Mouse (Mus musculus): ENCODE results near the gene Copg1. TPM values are rescaled to one million over a fixed set of nuclear protein-coding genes. Genes with fewer than 3 reads are reported as not detected.
"Not testable (repeated sequence)": the region's sequence is repeated elsewhere in the genome, so short reads cannot be mapped to it uniquely, and the experiment has no call there.

The Copg1 gene
- polyA plus RNA-seq, 1 experiment from 2014 or later, result 177 TPM

DNA sequence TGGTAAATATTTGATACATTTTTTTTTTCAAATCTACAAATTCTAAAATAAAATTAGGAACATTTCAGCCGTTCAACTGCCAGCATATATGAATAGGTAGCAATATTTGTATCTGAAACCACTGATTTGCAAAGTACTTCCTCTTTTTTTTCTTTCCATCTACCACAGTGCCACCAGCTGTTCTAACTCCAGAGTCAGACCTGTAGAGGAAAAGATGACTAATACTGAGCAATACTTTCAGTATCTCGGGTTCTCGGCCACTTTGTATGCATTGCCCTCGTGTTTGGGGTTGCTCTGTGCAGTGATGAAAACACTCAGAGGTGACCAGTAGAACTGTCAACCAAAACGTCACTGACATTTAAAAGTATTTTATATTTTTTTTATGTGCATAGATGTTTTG lies 28.3 kb downstream of the Copg1 start:
- H3K4me3 ChIP-seq (ENCODE audit: low read depth, low read length), result no peak overlapping the region
- DNase-seq (peak; percentile 19), ATAC-seq (ENCODE audit: insufficient read depth) (no peak)
- WGBS, result 68% methylated on average over 5 of the region's 5 CpGs
- H3K9ac ChIP-seq, result no peak overlapping the region
- no peaks in the 10 kb centered on the region for H3K9me3 ChIP-seq (ENCODE audit: low read depth, low read length)
- H3K4me1 ChIP-seq (ENCODE audit: insufficient read depth), result 0 out of 2 replicates have a peak, but pooled peaks cover 4% of the 10 kb centered on the region
- H3K27ac ChIP-seq (ENCODE audit: low read depth), result no peak overlapping the region
- peaks cover 70% of the 10 kb centered on the region for H3K36me3 ChIP-seq (ENCODE audit: insufficient read depth)
- no peaks in the 10 kb centered on the region for H3K27me3 ChIP-seq (ENCODE audit: insufficient read depth, low read length)
- no peak overlapping the region for H3K4me2 ChIP-seq
- no peak for TF ChIP-seq CTCF (IDR thresholded peaks at IDR 0.05; ENCODE audit: low read depth)

DNA sequence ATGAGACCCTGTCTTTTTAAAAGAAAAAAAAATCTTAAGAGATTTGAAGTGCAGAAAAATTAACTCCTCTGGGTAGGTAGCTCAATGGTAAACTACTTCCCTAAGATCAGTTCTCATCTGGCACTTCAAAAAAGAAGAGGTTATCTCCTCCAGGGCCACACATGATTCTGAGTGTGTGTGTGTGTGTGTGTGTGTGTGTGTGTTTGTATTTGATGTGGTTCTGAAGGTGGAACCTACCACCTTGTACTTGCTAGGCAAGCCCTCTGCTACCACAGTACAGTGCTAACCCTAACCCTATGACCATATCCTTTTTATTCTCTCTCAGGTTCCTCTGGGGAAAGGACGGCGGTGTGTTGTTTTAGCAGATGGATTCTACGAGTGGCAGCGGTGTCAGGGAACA lies 33.6 kb downstream of the Copg1 start:
- Histone ChIP-seq H3K9ac (no peak overlapping the region), H3K4me1 (ENCODE audit: insufficient read depth) (no peaks in the 10 kb centered on the region), H3K4me2 (no peak overlapping the region), H3K4me3 (ENCODE audit: low read depth, low read length) (no peak overlapping the region), H3K27ac (ENCODE audit: low read depth) (no peak overlapping the region), H3K27me3 (ENCODE audit: insufficient read depth, low read length) (no peaks in the 10 kb centered on the region), H3K36me3 (ENCODE audit: insufficient read depth) (peaks cover 83% of the 10 kb centered on the region), H3K9me3 (ENCODE audit: low read depth, low read length) (no peaks in the 10 kb centered on the region)
- TF ChIP-seq CTCF (IDR thresholded peaks at IDR 0.05; ENCODE audit: low read depth), result no peak
- DNase-seq, result no peak
- ATAC-seq (ENCODE audit: insufficient read depth), result no peak
- WGBS, result 91% methylated on average over 4 of the region's 4 CpGs

DNA sequence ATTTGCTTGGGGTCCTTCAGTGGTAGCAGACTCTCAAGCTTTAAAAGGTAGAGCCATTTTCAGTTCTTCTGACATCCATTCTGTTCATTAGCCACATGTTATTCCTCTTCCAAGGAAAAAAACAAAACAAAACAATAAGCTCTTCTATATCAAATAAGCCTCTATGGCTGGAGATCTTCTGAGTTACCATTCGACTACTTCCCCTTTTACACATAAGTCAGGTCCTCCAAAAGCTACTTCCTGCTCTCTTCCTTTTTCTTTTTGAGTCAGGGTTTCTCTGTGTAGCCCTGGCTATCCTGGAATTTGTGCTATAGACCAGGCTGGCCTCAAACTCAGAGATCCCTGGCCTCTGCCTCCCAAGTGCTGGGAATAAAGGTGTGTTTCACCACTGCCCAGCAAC lies 36.0 kb downstream of the Copg1 start:
- no peak for DNase-seq
- Histone ChIP-seq H3K27ac (ENCODE audit: low read depth) (no peak overlapping the region), H3K4me3 (ENCODE audit: low read depth, low read length) (no peak overlapping the region), H3K4me2 (no peak overlapping the region), H3K9ac (no peak overlapping the region), H3K27me3 (ENCODE audit: insufficient read depth, low read length) (no peaks in the 10 kb centered on the region), H3K36me3 (ENCODE audit: insufficient read depth) (peaks cover 70% of the 10 kb centered on the region), H3K4me1 (ENCODE audit: insufficient read depth) (no peaks in the 10 kb centered on the region), H3K9me3 (ENCODE audit: low read depth, low read length) (no peaks in the 10 kb centered on the region)
- TF ChIP-seq CTCF (IDR thresholded peaks at IDR 0.05; ENCODE audit: low read depth), result no peak
- ATAC-seq (ENCODE audit: insufficient read depth), result no peak
- 78% methylated on average over 1 of the region's 1 CpGs for WGBS

DNA sequence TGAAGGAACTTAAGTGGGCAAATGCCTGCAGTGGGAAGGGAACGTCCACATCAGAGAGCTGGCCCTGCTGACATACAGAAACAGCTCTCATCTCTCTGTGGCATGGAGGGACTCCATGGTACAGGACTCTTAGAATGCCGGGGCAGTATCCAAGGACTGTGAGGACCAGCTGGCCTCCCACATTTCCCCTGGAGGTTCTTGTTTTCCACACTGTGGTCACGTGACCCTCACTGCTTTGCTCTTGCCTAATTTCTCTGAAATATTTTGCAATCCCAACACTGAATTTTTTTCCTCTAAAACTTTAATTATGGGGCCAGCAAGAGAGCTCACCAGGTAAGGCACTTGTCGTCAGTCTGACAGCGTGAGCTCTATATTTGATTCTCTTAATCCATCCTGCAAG lies 47.4 kb downstream of the Copg1 start:
- Histone ChIP-seq H3K27me3 (ENCODE audit: insufficient read depth, low read length) (no peaks in the 10 kb centered on the region), H3K9ac (no peak overlapping the region), H3K27ac (ENCODE audit: low read depth) (no peak overlapping the region), H3K4me2 (no peak overlapping the region), H3K36me3 (ENCODE audit: insufficient read depth) (peaks cover 49% of the 10 kb centered on the region), H3K4me1 (ENCODE audit: insufficient read depth) (no peaks in the 10 kb centered on the region), H3K9me3 (ENCODE audit: low read depth, low read length) (no peaks in the 10 kb centered on the region), H3K4me3 (ENCODE audit: low read depth, low read length) (no peak overlapping the region)
- no peak for TF ChIP-seq CTCF (IDR thresholded peaks at IDR 0.05; ENCODE audit: low read depth)
- DNase-seq (no peak), ATAC-seq (ENCODE audit: insufficient read depth) (no peak)
- 86% methylated on average over 5 of the region's 5 CpGs for WGBS

DNA sequence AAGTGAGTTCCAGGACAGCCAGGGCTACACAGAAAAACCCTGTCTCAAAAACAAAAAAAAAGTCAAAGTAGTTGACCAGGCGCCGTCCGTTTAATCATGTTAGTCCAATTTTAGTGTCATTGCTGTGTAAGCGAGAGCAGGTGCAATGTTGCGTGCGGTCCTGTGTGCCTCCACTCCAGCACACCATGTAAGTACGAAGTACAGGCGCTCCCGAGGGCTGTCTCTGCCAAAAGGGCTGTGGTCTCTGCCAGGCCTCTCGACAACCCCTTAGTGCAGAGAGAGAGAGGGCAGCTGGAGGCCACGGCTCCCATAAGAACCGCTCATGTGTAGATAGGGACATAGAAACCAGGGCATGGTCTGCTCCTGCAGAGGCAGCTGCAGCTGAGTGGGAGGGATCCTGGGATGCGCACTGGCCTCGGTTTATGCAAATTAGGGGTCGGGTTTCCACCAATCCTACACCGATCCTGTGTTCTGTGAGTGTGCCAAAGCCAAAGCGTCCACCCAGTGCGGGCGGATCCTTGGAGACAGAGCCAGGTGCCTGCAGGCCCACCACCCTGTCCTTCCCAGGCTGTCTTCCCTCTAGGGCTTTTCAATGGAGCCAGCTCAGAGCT lies 49.7 kb downstream of the Copg1 start:
- no peak overlapping the region for H3K9ac ChIP-seq
- no peak overlapping the region for H3K4me3 ChIP-seq (ENCODE audit: low read depth, low read length)
- DNase-seq, result peak; percentile 80
- H3K9me3 ChIP-seq (ENCODE audit: low read depth, low read length), result no peaks in the 10 kb centered on the region
- H3K27ac ChIP-seq (ENCODE audit: low read depth), result no peak overlapping the region
- H3K27me3 ChIP-seq (ENCODE audit: insufficient read depth, low read length), result no peaks in the 10 kb centered on the region
- H3K4me2 ChIP-seq, result no peak overlapping the region
- WGBS, result 34% methylated on average over 19 of the region's 19 CpGs
- peak; percentile 98 for ATAC-seq (ENCODE audit: insufficient read depth)
- H3K4me1 ChIP-seq (ENCODE audit: insufficient read depth), result no peaks in the 10 kb centered on the region
- no peak for TF ChIP-seq CTCF (IDR thresholded peaks at IDR 0.05; ENCODE audit: low read depth)
- peaks cover 43% of the 10 kb centered on the region for H3K36me3 ChIP-seq (ENCODE audit: insufficient read depth)

DNA sequence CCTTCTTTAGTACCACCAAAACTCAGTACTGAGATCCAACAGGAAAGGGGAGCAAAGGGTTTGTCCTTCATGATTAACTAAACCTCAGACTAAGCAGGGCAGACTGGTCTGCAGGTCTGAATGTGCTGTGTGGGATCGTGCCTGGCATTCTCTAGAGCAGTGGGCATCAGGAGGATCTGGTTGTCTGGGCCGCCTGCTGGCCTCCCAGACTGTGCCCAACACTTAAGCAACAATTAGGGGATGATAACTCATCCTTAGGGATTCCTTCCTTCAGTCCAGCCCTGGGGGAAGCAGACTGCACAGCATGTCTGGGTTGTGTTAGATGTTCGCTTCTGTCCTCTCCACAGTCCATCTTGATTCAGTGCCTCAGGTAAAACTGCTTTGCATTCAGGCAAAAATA lies 51.3 kb downstream of the Copg1 start:
- Histone ChIP-seq H3K36me3 (ENCODE audit: insufficient read depth) (peaks cover 27% of the 10 kb centered on the region), H3K9ac (no peak overlapping the region), H3K4me3 (ENCODE audit: low read depth, low read length) (no peak overlapping the region), H3K4me2 (no peak overlapping the region), H3K27ac (ENCODE audit: low read depth) (no peak overlapping the region), H3K9me3 (ENCODE audit: low read depth, low read length) (no peaks in the 10 kb centered on the region), H3K4me1 (ENCODE audit: insufficient read depth) (no peaks in the 10 kb centered on the region), H3K27me3 (ENCODE audit: insufficient read depth, low read length) (no peaks in the 10 kb centered on the region)
- TF ChIP-seq CTCF (IDR thresholded peaks at IDR 0.05; ENCODE audit: low read depth), result no peak
- DNase-seq (no peak), ATAC-seq (ENCODE audit: insufficient read depth) (no peak)
- 81% methylated on average over 3 of the region's 3 CpGs for WGBS

DNA sequence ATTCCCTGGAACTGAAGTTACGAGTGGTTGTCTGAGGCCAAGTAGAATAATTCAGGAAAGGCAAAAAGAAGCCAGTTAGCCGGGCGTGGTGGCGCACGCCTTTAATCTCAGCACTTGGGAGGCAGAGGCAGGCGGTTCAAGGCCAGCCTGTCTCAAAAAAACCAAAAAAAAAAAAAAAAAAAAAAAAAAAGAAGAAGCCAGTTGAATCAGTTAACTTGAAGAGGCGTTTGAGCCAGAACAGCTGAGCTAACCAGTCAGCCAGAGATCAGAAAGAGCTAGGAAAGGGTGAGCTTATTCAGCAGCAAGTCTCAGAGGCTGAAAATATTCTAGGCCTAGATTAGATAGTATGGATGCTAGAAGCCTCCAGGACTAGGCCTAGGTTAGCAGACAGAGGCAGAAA lies 54.6 kb downstream of the Copg1 start:
- Histone ChIP-seq H3K27ac (ENCODE audit: low read depth) (no peak overlapping the region), H3K4me3 (ENCODE audit: low read depth, low read length) (no peak overlapping the region), H3K4me1 (ENCODE audit: insufficient read depth) (no peaks in the 10 kb centered on the region), H3K27me3 (ENCODE audit: insufficient read depth, low read length) (no peaks in the 10 kb centered on the region), H3K9ac (no peak overlapping the region), H3K4me2 (no peak overlapping the region), H3K36me3 (ENCODE audit: insufficient read depth) (no peaks in the 10 kb centered on the region), H3K9me3 (ENCODE audit: low read depth, low read length) (no peaks in the 10 kb centered on the region)
- no peak for ATAC-seq (ENCODE audit: insufficient read depth)
- no peak for TF ChIP-seq CTCF (IDR thresholded peaks at IDR 0.05; ENCODE audit: low read depth)
- no peak for DNase-seq
- 83% methylated on average over 7 of the region's 7 CpGs for WGBS

DNA sequence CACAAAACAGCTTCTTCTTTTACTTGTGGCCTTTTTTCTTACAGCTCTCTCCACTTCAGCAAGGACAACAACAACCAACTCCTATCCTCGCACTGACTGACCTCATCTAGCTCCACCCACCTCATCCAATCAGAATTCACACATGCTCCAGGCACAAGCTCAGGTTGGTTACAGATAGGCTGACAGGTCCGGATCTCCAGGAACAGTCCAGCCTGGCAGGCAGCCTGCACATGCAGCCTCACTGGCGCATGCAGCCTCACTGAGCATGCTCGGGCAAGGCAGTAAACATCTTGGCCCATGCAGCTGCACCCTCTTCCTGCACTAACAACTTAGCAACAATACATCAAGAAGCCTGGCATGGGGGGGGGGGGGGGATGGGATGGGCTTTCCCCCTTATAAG lies 74.8 kb downstream of the Copg1 start:
- 48% methylated on average over 4 of the region's 4 CpGs for WGBS
- ATAC-seq (ENCODE audit: insufficient read depth), result not testable (repeated sequence)

More for the DNA sequence above, 74.8 kb downstream of the Copg1 start:
- not testable (repeated sequence) for H3K4me1 ChIP-seq (ENCODE audit: insufficient read depth); H3K4me3 ChIP-seq (ENCODE audit: low read depth, low read length); H3K4me2 ChIP-seq; H3K27ac ChIP-seq (ENCODE audit: low read depth); H3K27me3 ChIP-seq (ENCODE audit: insufficient read depth, low read length); H3K9me3 ChIP-seq (ENCODE audit: low read depth, low read length); H3K9ac ChIP-seq; DNase-seq; H3K36me3 ChIP-seq (ENCODE audit: insufficient read depth)

Other genes starting within 250 kb of the Copg1 start
- 14.6 and 15.4 TPM in 2 replicates for gene Aplf, start 215.6 kb upstream of the Copg1 start, polyA plus RNA-seq (2014; fragmentation: Nextera tagmentation; extraction: Ambion mirVana)
- gene Efcc1, start 156.9 kb upstream of the Copg1 start, polyA plus RNA-seq (2014; fragmentation: Nextera tagmentation; extraction: Ambion mirVana), result 3.4 and 3.8 TPM in 2 replicates
- gene Gp9, start 109.7 kb upstream of the Copg1 start, polyA plus RNA-seq (2014; fragmentation: Nextera tagmentation; extraction: Ambion mirVana), result 4.0 and 4.3 TPM in 2 replicates
- gene Rab43, start 75.7 kb upstream of the Copg1 start, polyA plus RNA-seq (2014; fragmentation: Nextera tagmentation; extraction: Ambion mirVana), result 12.2 and 12.5 TPM in 2 replicates
- 3.3 and 5.0 TPM in 2 replicates for gene Gm45140, start 52.0 kb upstream of the Copg1 start, polyA plus RNA-seq (2014; fragmentation: Nextera tagmentation; extraction: Ambion mirVana)
- 50.8 and 52.9 TPM in 2 replicates for gene Isy1, start 49.0 kb upstream of the Copg1 start, polyA plus RNA-seq (2014; fragmentation: Nextera tagmentation; extraction: Ambion mirVana)
- gene Cnbp, start 36.7 kb upstream of the Copg1 start, polyA plus RNA-seq (2014; fragmentation: Nextera tagmentation; extraction: Ambion mirVana), result 1,237 and 1,257 TPM in 2 replicates
- 55.3 and 59.2 TPM in 2 replicates for gene Hmces, start 26.1 kb downstream of the Copg1 start, polyA plus RNA-seq (2014; fragmentation: Nextera tagmentation; extraction: Ambion mirVana)
- gene H1fx, start 93.8 kb downstream of the Copg1 start, polyA plus RNA-seq (2014; fragmentation: Nextera tagmentation; extraction: Ambion mirVana), result 62.9 and 74.4 TPM in 2 replicates
- gene Rab7, start 157.5 kb downstream of the Copg1 start, polyA plus RNA-seq (2014; fragmentation: Nextera tagmentation; extraction: Ambion mirVana), result 216 and 218 TPM in 2 replicates
- gene Rpn1, start 196.7 kb downstream of the Copg1 start, polyA plus RNA-seq (2014; fragmentation: Nextera tagmentation; extraction: Ambion mirVana), result 437 and 440 TPM in 2 replicates

Measured in lung, embryonic 14.5 days (tissue).